Mouse (Mus musculus): ENCODE results near the gene Pou6f2.

- no peak for TF ChIP-seq POLR2A (IDR thresholded peaks at IDR 0.05; ENCODE audit: control insufficient read depth in 1 of 2, insufficient read depth in 1 of 2, low read depth in 1 of 2, low read length in 2 of 2, poor library complexity in 1 of 2)
- TF ChIP-seq CTCF (IDR thresholded peaks at IDR 0.05 in 2 of 3, conservative IDR thresholded peaks at IDR 0.05 in 1 of 3; ENCODE audit: control insufficient read depth in 1 of 3, insufficient read depth in 1 of 3, low read depth in 2 of 3, low read length in 3 of 3, poor library complexity in 1 of 3, severe bottlenecking in 1 of 3): no peak
- TF ChIP-seq USF2 (IDR thresholded peaks at IDR 0.05; ENCODE audit: borderline replicate concordance in 1 of 2, insufficient read depth in 1 of 2, low read depth in 1 of 2, low read length in 2 of 2): no peak
Observed at GRCm38 (mm10) chr13:18120406-18120805, 277.1 kb downstream of the Pou6f2 start.

All from MEL (cell line).